Mouse (Mus musculus) CH12.LX (cell line): ENCODE data around the gene Sept3. TPM values are rescaled to one million over a fixed set of nuclear protein-coding genes. Genes with fewer than 3 reads are reported as not detected.

Experiments
- DNase-seq: peaks from one replicate; pipeline ENCODE4 v3.0.0-alpha.2; 2013; ENCODE audit errors: extremely low read depth
- H3K27ac ChIP-seq: 2 replicates; pipeline ENCODE4 v1.5.1; 2012; ENCODE audit warnings: low read depth, mild to moderate bottlenecking, control low read depth, moderate library complexity; ENCODE audit not compliant: insufficient read depth
- H3K27me3 ChIP-seq: replicated peaks from 2 replicates; pipeline ENCODE3; 2012; ENCODE audit warnings: inconsistent platforms
- H3K36me3 ChIP-seq, 2 experiments: replicated peaks in 1 of 2; 2 replicates each; pipeline versions ENCODE3 to v1.6.1; 2012; ENCODE audit warnings: inconsistent platforms in 1 of 2, low read length in 1 of 2, mild to moderate bottlenecking in 1 of 2, mixed read lengths in 1 of 2, moderate library complexity in 1 of 2; ENCODE audit not compliant: control insufficient read depth in 1 of 2, insufficient read depth in 1 of 2
- H3K4me1 ChIP-seq, 2 experiments: 2 replicates each; pipeline ENCODE4 v1.6.1; 2012; ENCODE audit warnings: inconsistent platforms in 1 of 2, moderate library complexity in 1 of 2; ENCODE audit not compliant: insufficient read depth in 2 of 2, control insufficient read depth in 1 of 2
- H3K4me2 ChIP-seq: 2 replicates; pipeline ENCODE4 v1.6.1; 2012; ENCODE audit warnings: low read depth, mild to moderate bottlenecking, control low read depth; ENCODE audit not compliant: poor library complexity, insufficient read depth, severe bottlenecking
- H3K4me3 ChIP-seq, 3 experiments: fragments of 150-350 bp in 1 of 3; sonication (generic) in 1 of 3; replicated peaks in 1 of 3; 2 replicates each; pipeline versions ENCODE3 to v1.5.1; 2011 to 2012; ENCODE audit warnings: low read depth in 2 of 3, low read length in 2 of 3, mild to moderate bottlenecking in 2 of 3, moderate library complexity in 2 of 3, control low read depth in 1 of 3, improper control_type of control experiment in 1 of 3, inconsistent platforms in 1 of 3, mixed read lengths in 1 of 3; ENCODE audit not compliant: poor library complexity in 1 of 3
- H3K79me2 ChIP-seq: replicated peaks from 2 replicates; pipeline ENCODE4 v1.6.1; 2012; ENCODE audit warnings: mild to moderate bottlenecking, moderate library complexity; ENCODE audit not compliant: control insufficient read depth, poor library complexity, insufficient read depth, severe bottlenecking; ENCODE audit errors: extremely low read depth
- H3K9ac ChIP-seq: 2 replicates; pipeline ENCODE4 v1.6.1; 2012; ENCODE audit warnings: low read depth, mild to moderate bottlenecking, control low read depth, moderate library complexity; ENCODE audit not compliant: insufficient read depth
- H3K9me3 ChIP-seq: replicated peaks from 2 replicates; pipeline ENCODE3; 2012; ENCODE audit warnings: low read length, inconsistent platforms, mixed read lengths
- BHLHE40 ChIP-seq: IDR thresholded peaks from 2 replicates; pipeline ENCODE4 v1.6.1; 2011; ENCODE audit warnings: mild to moderate bottlenecking, low read depth, low read length, improper control_type of control experiment
- CTCF ChIP-seq, 2 experiments: IDR thresholded peaks in 1 of 2; conservative IDR thresholded peaks in 1 of 2; 2 replicates each; pipeline ENCODE4 v1.5.1; 2011 to 2012; ENCODE audit warnings: low read depth in 2 of 2, low read length in 2 of 2, improper control_type of control experiment in 1 of 2, inconsistent platforms in 1 of 2, mild to moderate bottlenecking in 1 of 2, moderate library complexity in 1 of 2
- E2F4 ChIP-seq: IDR thresholded peaks from 2 replicates; pipeline ENCODE4 v1.6.1; 2011; ENCODE audit warnings: low read depth, low read length, improper control_type of control experiment; ENCODE audit not compliant: insufficient replicate concordance
- ETS1 ChIP-seq: conservative IDR thresholded peaks from 2 replicates; pipeline ENCODE4 v1.6.1; 2012; ENCODE audit warnings: low read depth, mild to moderate bottlenecking, inconsistent platforms, low read length, improper control_type of control experiment, moderate library complexity
- HCFC1 ChIP-seq: IDR thresholded peaks from 2 replicates; pipeline ENCODE4 v1.6.1; 2012; ENCODE audit warnings: low read depth, mild to moderate bottlenecking, inconsistent platforms, low read length, improper control_type of control experiment
- JUN ChIP-seq: IDR thresholded peaks from 2 replicates; pipeline ENCODE4 v1.6.1; 2011; ENCODE audit warnings: low read depth, mild to moderate bottlenecking, low read length, improper control_type of control experiment, moderate library complexity; ENCODE audit not compliant: insufficient read depth
- JUND ChIP-seq: conservative IDR thresholded peaks from 2 replicates; pipeline ENCODE4 v1.6.1; 2011; ENCODE audit warnings: low read depth, low read length, improper control_type of control experiment
- KAT2A ChIP-seq: IDR thresholded peaks from 2 replicates; pipeline ENCODE4 v1.6.1; 2012; ENCODE audit warnings: low read length, improper control_type of control experiment, inconsistent platforms; ENCODE audit not compliant: insufficient replicate concordance
- MAFK ChIP-seq: IDR thresholded peaks from 2 replicates; pipeline ENCODE4 v1.6.1; 2011; ENCODE audit warnings: low read length, improper control_type of control experiment; ENCODE audit not compliant: insufficient replicate concordance
- MAZ ChIP-seq: IDR thresholded peaks from 2 replicates; pipeline ENCODE4 v1.6.1; 2012; ENCODE audit warnings: low read depth, mild to moderate bottlenecking, inconsistent platforms, low read length, improper control_type of control experiment, moderate library complexity
- MEF2A ChIP-seq: IDR thresholded peaks from 2 replicates; pipeline ENCODE4 v1.6.1; 2014; ENCODE audit warnings: low read depth, mild to moderate bottlenecking, inconsistent platforms, low read length, improper control_type of control experiment, borderline replicate concordance
- MXI1 ChIP-seq: IDR thresholded peaks from 2 replicates; pipeline ENCODE4 v1.6.1; 2011; ENCODE audit warnings: mild to moderate bottlenecking, low read depth, low read length, improper control_type of control experiment
- MYC ChIP-seq: IDR thresholded peaks from 2 replicates; pipeline ENCODE4 v1.6.1; 2011; ENCODE audit warnings: low read depth, mild to moderate bottlenecking, improper control_type of control experiment, low read length
- NELFE ChIP-seq: IDR thresholded peaks from 2 replicates; pipeline ENCODE4 v1.6.1; 2011; ENCODE audit warnings: low read depth, low read length, improper control_type of control experiment
- PAX5 ChIP-seq: IDR thresholded peaks from 2 replicates; pipeline ENCODE4 v1.6.1; 2012; ENCODE audit warnings: low read length, inconsistent platforms, mixed read lengths
- POLR2AphosphoS2 ChIP-seq: IDR thresholded peaks from 2 replicates; pipeline ENCODE4 v1.6.1; 2011; ENCODE audit warnings: low read depth, low read length, improper control_type of control experiment
- RCOR1 ChIP-seq: conservative IDR thresholded peaks from 2 replicates; pipeline ENCODE4 v1.6.1; 2012; ENCODE audit warnings: low read depth, mild to moderate bottlenecking, inconsistent platforms, low read length, improper control_type of control experiment
- SIN3A ChIP-seq: IDR thresholded peaks from 2 replicates; pipeline ENCODE4 v1.6.1; 2012; ENCODE audit warnings: low read length, improper control_type of control experiment, inconsistent platforms
- SMC3 ChIP-seq: IDR thresholded peaks from 2 replicates; pipeline ENCODE4 v1.6.1; 2011; ENCODE audit warnings: low read depth, low read length, improper control_type of control experiment
- TBP ChIP-seq: conservative IDR thresholded peaks from 2 replicates; pipeline ENCODE4 v1.6.1; 2011; ENCODE audit warnings: low read depth, low read length, improper control_type of control experiment
- TCF12 ChIP-seq: IDR thresholded peaks from 2 replicates; pipeline ENCODE4 v1.6.1; 2014; ENCODE audit warnings: low read depth, mild to moderate bottlenecking, inconsistent platforms, low read length, improper control_type of control experiment
- USF2 ChIP-seq: conservative IDR thresholded peaks from 2 replicates; pipeline ENCODE4 v1.6.1; 2011; ENCODE audit warnings: low read depth, low read length, improper control_type of control experiment
- ZC3H11A ChIP-seq: IDR thresholded peaks from 2 replicates; pipeline ENCODE4 v1.6.1; 2012; ENCODE audit warnings: low read depth, mild to moderate bottlenecking, inconsistent platforms, low read length, improper control_type of control experiment
- ZMIZ1 ChIP-seq: IDR thresholded peaks from 2 replicates; pipeline ENCODE4 v1.6.1; 2012; ENCODE audit warnings: low read depth, mild to moderate bottlenecking, inconsistent platforms, low read length, improper control_type of control experiment
- dilution Hi-C: fragments of 300-500 bp; cut with MboI; formaldehyde crosslinking; loops from 2 replicates; pipeline ENCODE4 v1.14.3; 2020; ENCODE audit warnings: low sequenced_read_pairs; ENCODE audit not compliant: extremely low pct_unique_long_range_greater_than_20kb, extremely low pct_ligation_motif_present
- in situ Hi-C: fragments of 300-500 bp; cut with MboI; formaldehyde crosslinking; loops from 3 replicates; pipeline ENCODE4 v1.14.3; 2019; ENCODE audit warnings: low sequenced_read_pairs, low pct_ligation_motif_present, low pct_unique_long_range_greater_than_20kb, mixed read lengths
- polyA plus RNA-seq: library from polyadenylated mRNA; unstranded; fragments of >175 nt; gene quantifications from 2 replicates; pipeline ENCODE4 v1.2.1, GENCODE M21; 2012; ENCODE audit warnings: low read depth; ENCODE audit not compliant: insufficient read length
- total RNA-seq, 2 experiments: library from RNA; depleted of rRNA; stranded (reverse); fragments of 300-350 nt in 1 of 2; fragments of >200 nt in 1 of 2; gene quantifications; 2 replicates each; pipeline ENCODE4 v1.2.3; 2012 to 2014

Sept3 gene
- total RNA-seq (2012; rRNA removed) (0.04 and 0.13 TPM in 2 replicates), total RNA-seq (2014; rRNA removed) (not detected in 2 replicates), polyA plus RNA-seq (0.07 TPM in 1 of 2 replicates, not detected in the other)

GRCm38 (mm10) chr15:82274593-82274926 lies at the start of gene Sept3:
Gene Sept3 (plus strand): TSS chr15:82274893.
- H3K9me3 ChIP-seq: no peaks in the 10 kb centered on the region
- in situ Hi-C loops: loop anchor here (25.0 kb wide), 1 partner anchor 813 kb away; the partner anchor contains the start of gene Serhl
- dilution Hi-C loops: no loop called here
- H3K79me2 ChIP-seq: no peaks in the 10 kb centered on the region
- no peak within 1 kb of the TSS for H3K27ac ChIP-seq
- peaks cover 5 to 8% of the 10 kb centered on the region in 2 experiments; a peak in 3 of 4 replicates for H3K4me1 ChIP-seq
- no peak within 1 kb of the TSS for H3K9ac ChIP-seq
- H3K36me3 ChIP-seq: no peaks in the 10 kb centered on the region
- peaks cover 94% of the 10 kb centered on the region for H3K27me3 ChIP-seq
- TF ChIP-seq RCOR1: no peak
- no peak for TF ChIP-seq SIN3A
- TF ChIP-seq BHLHE40: no peak
- no peak for TF ChIP-seq SMC3
- H3K4me3 ChIP-seq: no peak within 1 kb of the TSS
- H3K4me2 ChIP-seq: peak within 1 kb of the TSS; percentile 65
- no peak for DNase-seq

DNA sequence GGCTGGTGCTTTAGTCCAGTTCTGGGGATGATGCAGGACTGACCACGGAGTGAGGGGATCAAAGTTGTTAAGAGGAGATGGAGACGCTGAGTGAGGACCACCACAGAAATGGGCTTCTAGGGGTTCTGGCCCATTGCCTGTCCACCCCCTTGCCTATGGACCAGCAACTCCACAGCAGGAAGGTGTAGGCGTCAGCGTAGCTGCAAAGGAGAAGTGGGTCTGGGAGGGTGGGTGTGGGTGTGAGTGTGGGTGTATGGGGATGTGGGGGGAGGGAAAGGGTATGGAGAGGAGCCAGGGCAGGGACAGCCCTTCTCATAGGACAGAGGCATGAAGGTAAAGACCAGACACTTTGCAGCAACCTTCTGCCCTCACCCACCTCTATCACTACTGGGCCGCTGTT lies 48.9 kb upstream of the Sept3 start:
- TF ChIP-seq BHLHE40 (no peak), HCFC1 (no peak), CTCF (conservative IDR thresholded peaks at IDR 0.05 in 1 of 2, IDR thresholded peaks at IDR 0.05 in 1 of 2; ENCODE audit: low read depth in 2 of 2, low read length in 2 of 2) (no peak)
- TF ChIP-seq, all 38 proteins: peak for 0
- Histone ChIP-seq H3K27me3 (no peaks in the 10 kb centered on the region), H3K9ac (no peak overlapping the region), H3K27ac (no peak overlapping the region; the same call in 1 of the 2 replicates), H3K36me3 (peaks cover 5 to 10% of the 10 kb centered on the region in 2 experiments), H3K4me3 (peak overlapping the region in 1 of 3 experiments; percentile 12), H3K4me2 (no peak overlapping the region), H3K9me3 (no peaks in the 10 kb centered on the region), H3K79me2 (peaks cover 18% of the 10 kb centered on the region), H3K4me1 (peaks cover 32 to 73% of the 10 kb centered on the region in 2 experiments)
- in situ Hi-C loops: no loop called here
- no peak for DNase-seq
- dilution Hi-C loops: no loop called here

DNA sequence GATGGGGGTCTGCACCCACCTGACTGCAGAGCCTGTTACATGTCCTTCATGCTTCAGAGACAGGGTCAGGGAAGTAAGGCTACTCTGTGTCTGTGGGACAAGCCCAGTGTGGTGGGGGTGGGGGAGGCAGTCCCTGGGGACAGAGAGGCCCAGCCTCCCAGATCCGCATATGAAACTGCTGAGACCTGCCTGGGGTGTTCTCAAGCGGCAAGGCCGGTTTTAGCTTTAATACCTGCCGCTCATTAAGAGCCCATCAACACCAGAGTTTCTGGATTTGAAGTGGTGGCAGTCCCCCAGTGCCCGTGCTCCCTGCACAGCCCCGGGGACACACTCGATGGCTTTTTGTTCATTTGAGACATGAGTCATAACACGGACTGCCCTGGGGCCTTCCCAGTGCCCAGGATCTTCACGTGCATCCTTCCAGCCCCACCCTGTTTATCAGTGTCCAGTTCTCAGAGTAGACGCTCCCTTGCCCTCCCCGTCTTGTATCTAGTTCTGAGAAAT lies 45.1 kb upstream of the Sept3 start:
- no peaks in the 10 kb centered on the region for H3K27me3 ChIP-seq
- H3K27ac ChIP-seq: peak overlapping the region; percentile 79
- H3K4me3 ChIP-seq: peak overlapping the region in 1 of 3 experiments; percentile 1
- peak overlapping the region; percentile 76 for H3K4me2 ChIP-seq
- H3K9me3 ChIP-seq: no peaks in the 10 kb centered on the region
- H3K4me1 ChIP-seq: peaks cover 47 to 78% of the 10 kb centered on the region in 2 experiments
- H3K36me3 ChIP-seq: peaks cover 5 to 22% of the 10 kb centered on the region in 2 experiments
- H3K79me2 ChIP-seq: no peaks in the 10 kb centered on the region
- DNase-seq: peak; percentile 81
- in situ Hi-C loops (no loop called here), dilution Hi-C loops (no loop called here)
- peak overlapping the region; percentile 51 for H3K9ac ChIP-seq
- no peak for TF ChIP-seq ZC3H11A
- TF ChIP-seq PAX5: no peak
- 0 out of 2 replicates have a peak, but pooled peaks have one; percentile 65 for TF ChIP-seq KAT2A
- TF ChIP-seq E2F4: no peak
- TF ChIP-seq NELFE: no peak
- peak; percentile 68; the same call in 1 of the 2 replicates for TF ChIP-seq MYC
- peak; percentile 6; the same call in 1 of the 2 replicates for TF ChIP-seq JUN
- TF ChIP-seq MXI1: no peak; the same call in 1 of the 2 replicates
- no peak for TF ChIP-seq USF2
- no peak for TF ChIP-seq ZMIZ1
- TF ChIP-seq MAFK: no peak
- peak; percentile 92 for TF ChIP-seq TCF12
- TF ChIP-seq HCFC1: no peak
- TF ChIP-seq JUND: no peak
- 0 out of 2 replicates have a peak, but pooled peaks have one; percentile 14 for TF ChIP-seq TBP
- no peak for TF ChIP-seq POLR2AphosphoS2
- peak; percentile 61 for TF ChIP-seq MAZ
- no peak; the same call in 1 of the 2 replicates for TF ChIP-seq SIN3A
- peak; percentile 79 for TF ChIP-seq MEF2A
- TF ChIP-seq ETS1: peak; percentile 85
